Mouse (Mus musculus): ENCODE data around the gene Zbtb20. TPM values are rescaled to one million over a fixed set of nuclear protein-coding genes. Genes with fewer than 3 reads are reported as not detected.

Zbtb20 gene
- total and polyA plus RNA-seq, 2 experiments from 2014 or later, result 25.2 to 38.0 TPM

DNA sequence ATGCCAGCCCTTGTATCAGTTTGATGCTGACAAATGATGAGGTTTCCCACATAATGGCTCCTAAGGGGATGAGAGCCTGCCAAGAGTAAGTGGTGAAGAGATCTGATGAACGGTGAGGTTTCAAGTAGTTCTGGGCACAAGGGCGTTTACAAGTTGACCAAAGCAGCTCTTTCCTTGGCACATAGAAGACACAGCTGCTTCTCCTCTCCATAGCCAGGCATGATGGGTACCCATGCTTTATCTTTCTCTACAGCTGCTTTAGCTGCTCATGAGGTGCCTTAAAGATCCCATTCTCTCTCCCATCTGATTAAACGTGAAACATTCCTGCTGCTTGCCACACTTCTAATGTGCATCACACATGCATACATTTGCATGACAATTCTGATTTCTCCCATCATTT, 595.4 kb downstream of the Zbtb20 start:
- Histone ChIP-seq H3K4me3 (ENCODE audit: low read depth, low read length) (no peak overlapping the region), H3K4me2 (ENCODE audit: low read depth, low read length, poor library complexity, severe bottlenecking) (no peak overlapping the region), H3K36me3 (ENCODE audit: insufficient read depth, low read length) (no peaks in the 10 kb centered on the region), H3K27ac (ENCODE audit: low read depth, low read length) (no peak overlapping the region), H3K9me3 (ENCODE audit: low read length) (no peaks in the 10 kb centered on the region), H3K9ac (replicated peaks; ENCODE audit: low read length, poor library complexity, severe bottlenecking) (no peak overlapping the region), H3K4me1 (ENCODE audit: insufficient read depth, low read length) (no peaks in the 10 kb centered on the region; the same call in 1 of the 2 replicates), H3K27me3 (ENCODE audit: insufficient read depth, low read length) (no peaks in the 10 kb centered on the region)
- TF ChIP-seq CTCF (IDR thresholded peaks at IDR 0.05), result no peak
- no peak for ATAC-seq (ENCODE audit: low FRiP score)
- WGBS, result 83% methylated on average over 3 of the region's 3 CpGs
- no peak for DNase-seq (ENCODE audit: low spot score)

DNA sequence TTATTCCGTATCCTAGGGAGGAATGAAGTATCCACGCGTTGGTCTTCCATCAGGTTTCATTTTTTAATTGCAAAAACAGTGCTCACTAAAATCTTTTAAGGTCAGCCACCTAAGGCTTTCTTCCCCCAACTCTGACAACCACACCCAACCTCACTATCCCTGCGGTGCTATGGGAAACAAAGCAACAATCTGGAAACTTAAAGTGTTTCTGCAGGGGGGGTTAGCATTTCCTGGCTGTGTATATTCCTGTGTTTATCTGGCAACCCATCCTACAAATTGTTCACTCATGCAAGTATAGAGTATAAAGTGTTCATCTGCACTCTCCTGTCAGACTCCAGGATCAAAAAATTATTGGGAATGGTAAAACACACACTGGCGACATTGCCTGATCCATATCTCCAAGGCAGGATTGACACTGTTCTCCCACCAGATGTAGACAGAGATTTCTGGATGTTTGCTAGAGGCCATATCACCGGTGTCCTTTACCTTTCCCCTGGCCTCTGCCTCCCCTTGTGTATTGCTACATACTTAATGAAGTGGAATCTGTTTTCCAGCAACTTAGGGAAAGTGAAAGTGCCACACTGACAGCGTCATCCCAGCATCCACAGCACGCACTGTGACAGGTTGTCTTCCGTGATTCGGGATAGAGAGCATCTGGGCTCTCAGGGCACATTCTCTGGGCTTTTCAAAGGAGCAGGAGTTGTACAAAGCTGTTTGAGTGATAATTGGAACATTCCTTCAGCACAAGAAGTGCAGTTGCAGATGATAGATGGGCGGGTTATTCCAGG, 599.5 kb downstream of the Zbtb20 start:
- TF ChIP-seq CTCF (IDR thresholded peaks at IDR 0.05), result no peak
- Histone ChIP-seq H3K4me3 (ENCODE audit: low read depth, low read length) (no peak overlapping the region), H3K27ac (ENCODE audit: low read depth, low read length) (no peak overlapping the region), H3K36me3 (ENCODE audit: insufficient read depth, low read length) (no peaks in the 10 kb centered on the region), H3K27me3 (ENCODE audit: insufficient read depth, low read length) (no peaks in the 10 kb centered on the region), H3K9ac (replicated peaks; ENCODE audit: low read length, poor library complexity, severe bottlenecking) (no peak overlapping the region), H3K4me2 (ENCODE audit: low read depth, low read length, poor library complexity, severe bottlenecking) (no peak overlapping the region), H3K4me1 (ENCODE audit: insufficient read depth, low read length) (no peaks in the 10 kb centered on the region), H3K9me3 (ENCODE audit: low read length) (no peaks in the 10 kb centered on the region)
- ATAC-seq (ENCODE audit: low FRiP score), result no peak
- 85% methylated on average over 11 of the region's 11 CpGs for WGBS
- DNase-seq (ENCODE audit: low spot score), result no peak

DNA sequence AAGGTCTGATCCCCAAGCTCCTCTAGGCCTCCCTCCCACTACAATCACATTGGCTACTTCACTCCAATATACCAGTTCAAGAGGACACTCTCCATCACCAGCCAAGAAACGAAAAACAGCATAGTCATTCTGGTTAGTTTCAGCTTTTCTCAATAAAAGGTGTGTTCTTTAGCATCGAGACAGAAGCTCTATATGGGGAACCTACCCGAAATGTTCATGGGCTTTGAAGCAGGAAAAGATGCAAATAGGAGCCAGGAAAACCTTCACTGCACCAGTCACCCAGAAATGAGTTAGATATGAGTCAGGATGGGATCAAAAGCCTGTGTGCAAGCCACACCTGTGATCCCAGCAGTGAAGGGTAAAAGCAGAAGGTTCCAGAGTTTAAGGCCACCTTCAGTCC, 601.2 kb downstream of the Zbtb20 start:
- no peak for ATAC-seq (ENCODE audit: low FRiP score)
- Histone ChIP-seq H3K4me1 (ENCODE audit: insufficient read depth, low read length) (no peaks in the 10 kb centered on the region), H3K27me3 (ENCODE audit: insufficient read depth, low read length) (no peaks in the 10 kb centered on the region), H3K4me3 (ENCODE audit: low read depth, low read length) (no peak overlapping the region), H3K9ac (replicated peaks; ENCODE audit: low read length, poor library complexity, severe bottlenecking) (no peak overlapping the region), H3K9me3 (ENCODE audit: low read length) (no peaks in the 10 kb centered on the region), H3K27ac (ENCODE audit: low read depth, low read length) (no peak overlapping the region), H3K4me2 (ENCODE audit: low read depth, low read length, poor library complexity, severe bottlenecking) (no peak overlapping the region), H3K36me3 (ENCODE audit: insufficient read depth, low read length) (no peaks in the 10 kb centered on the region)
- TF ChIP-seq CTCF (IDR thresholded peaks at IDR 0.05), result no peak
- 88% methylated on average over 3 of the region's 3 CpGs for WGBS
- no peak for DNase-seq (ENCODE audit: low spot score)

DNA sequence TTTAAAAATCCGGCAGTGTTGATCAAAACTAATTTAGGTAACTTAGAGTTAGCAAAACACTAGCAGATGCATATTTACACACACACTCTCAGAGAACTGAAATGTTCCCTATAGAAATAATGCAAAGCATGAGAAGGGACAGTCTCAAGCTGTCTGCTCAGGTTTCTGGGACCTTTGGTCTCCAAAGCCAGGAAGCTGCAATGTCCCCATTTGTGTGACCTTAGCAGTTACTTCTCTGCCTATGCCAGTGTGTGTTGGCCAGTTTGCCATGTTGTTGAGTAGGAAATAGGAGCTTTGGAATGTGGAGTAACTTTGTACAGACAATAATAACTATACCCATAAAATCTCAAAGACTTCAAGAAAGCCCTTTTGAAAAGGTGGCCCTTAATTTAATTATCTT, 602.7 kb downstream of the Zbtb20 start:
- no peaks in the 10 kb centered on the region for H3K27me3 ChIP-seq (ENCODE audit: insufficient read depth, low read length)
- H3K27ac ChIP-seq (ENCODE audit: low read depth, low read length), result no peak overlapping the region
- no peaks in the 10 kb centered on the region for H3K36me3 ChIP-seq (ENCODE audit: insufficient read depth, low read length)
- ATAC-seq (ENCODE audit: low FRiP score), result no peak
- H3K4me3 ChIP-seq (ENCODE audit: low read depth, low read length), result no peak overlapping the region
- no peak overlapping the region for H3K9ac ChIP-seq (replicated peaks; ENCODE audit: low read length, poor library complexity, severe bottlenecking)
- WGBS, result 80% methylated on average over 1 of the region's 1 CpGs
- no peaks in the 10 kb centered on the region for H3K9me3 ChIP-seq (ENCODE audit: low read length)
- no peaks in the 10 kb centered on the region for H3K4me1 ChIP-seq (ENCODE audit: insufficient read depth, low read length)
- DNase-seq (ENCODE audit: low spot score), result no peak
- no peak for TF ChIP-seq CTCF (IDR thresholded peaks at IDR 0.05)
- H3K4me2 ChIP-seq (ENCODE audit: low read depth, low read length, poor library complexity, severe bottlenecking), result no peak overlapping the region

DNA sequence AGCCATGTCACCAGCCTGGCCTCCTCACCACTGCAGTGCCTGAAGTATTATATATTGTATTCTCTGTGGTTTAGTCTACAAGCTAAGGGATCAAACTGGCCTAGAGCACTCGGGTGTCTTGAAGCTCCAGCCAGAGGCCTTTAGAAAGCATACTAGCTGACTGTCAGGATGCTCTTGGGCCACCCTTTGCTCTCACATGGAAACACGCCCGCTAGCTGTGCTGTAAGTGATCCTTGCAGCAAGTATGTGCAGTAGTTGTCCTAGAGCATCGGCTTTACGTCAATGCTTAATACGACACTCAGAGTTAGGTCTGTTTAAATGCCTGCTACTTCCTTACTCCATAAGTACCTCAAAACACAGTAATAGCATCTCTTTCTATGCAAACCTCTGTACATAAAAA, 604.9 kb downstream of the Zbtb20 start:
- H3K4me1 ChIP-seq (ENCODE audit: insufficient read depth, low read length), result no peaks in the 10 kb centered on the region
- H3K9ac ChIP-seq (replicated peaks; ENCODE audit: low read length, poor library complexity, severe bottlenecking), result no peak overlapping the region
- ATAC-seq (ENCODE audit: low FRiP score), result no peak
- no peaks in the 10 kb centered on the region for H3K36me3 ChIP-seq (ENCODE audit: insufficient read depth, low read length)
- DNase-seq (ENCODE audit: low spot score), result no peak
- H3K27me3 ChIP-seq (ENCODE audit: insufficient read depth, low read length), result no peaks in the 10 kb centered on the region
- no peak for TF ChIP-seq CTCF (IDR thresholded peaks at IDR 0.05)
- no peak overlapping the region for H3K4me3 ChIP-seq (ENCODE audit: low read depth, low read length)
- H3K4me2 ChIP-seq (ENCODE audit: low read depth, low read length, poor library complexity, severe bottlenecking), result no peak overlapping the region
- H3K27ac ChIP-seq (ENCODE audit: low read depth, low read length), result no peak overlapping the region
- 84% methylated on average over 6 of the region's 6 CpGs for WGBS
- no peaks in the 10 kb centered on the region for H3K9me3 ChIP-seq (ENCODE audit: low read length)

DNA sequence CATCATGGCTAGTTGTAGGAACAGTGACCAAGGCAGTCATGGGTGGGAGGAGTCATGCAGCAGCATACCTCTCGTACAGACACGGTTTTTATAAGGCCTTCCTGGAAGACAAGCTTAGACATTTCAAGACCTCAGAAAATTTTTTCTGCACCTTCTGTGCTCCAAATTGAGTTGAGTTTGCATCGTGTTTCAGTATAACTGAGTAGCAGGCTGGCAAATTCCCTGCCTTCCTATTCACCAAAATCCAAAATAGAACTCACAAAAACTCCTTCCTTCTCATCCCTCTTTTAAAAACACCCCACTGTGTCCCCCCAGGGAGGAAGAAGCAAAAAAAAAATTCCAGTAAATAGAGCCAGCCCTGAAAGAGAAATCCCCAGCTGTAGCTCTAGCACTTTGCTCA, 606.4 kb downstream of the Zbtb20 start:
- Histone ChIP-seq H3K4me1 (ENCODE audit: insufficient read depth, low read length) (no peaks in the 10 kb centered on the region), H3K9me3 (ENCODE audit: low read length) (no peaks in the 10 kb centered on the region), H3K4me2 (ENCODE audit: low read depth, low read length, poor library complexity, severe bottlenecking) (no peak overlapping the region), H3K36me3 (ENCODE audit: insufficient read depth, low read length) (no peaks in the 10 kb centered on the region), H3K27ac (ENCODE audit: low read depth, low read length) (no peak overlapping the region), H3K27me3 (ENCODE audit: insufficient read depth, low read length) (no peaks in the 10 kb centered on the region), H3K4me3 (ENCODE audit: low read depth, low read length) (no peak overlapping the region), H3K9ac (replicated peaks; ENCODE audit: low read length, poor library complexity, severe bottlenecking) (no peak overlapping the region)
- TF ChIP-seq CTCF (IDR thresholded peaks at IDR 0.05), result no peak
- no peak for ATAC-seq (ENCODE audit: low FRiP score)
- 59% methylated on average over 3 of the region's 3 CpGs for WGBS
- no peak for DNase-seq (ENCODE audit: low spot score)
